ENCODE assay signal across 33 mouse cellular contexts in genomic region chr19:14503862-14504261, GRCm38 (mm10).
DNase-seq lines count a peak whose midpoint lies in the region; ATAC-seq lines count a peak whose summit lies in the region.
"Had no signal": no experiment of that assay in that cellular context is flagged by ENCODE, and none has a peak within 500 bp of the region (broad histone marks: within the 10 kb centered on the region; RNA-seq: fewer than 3 reads in every experiment).

No protein-coding gene starts in this region.

- H3K4me3 ChIP-seq in midbrain, embryonic 14.5 days (replicated peaks; ENCODE audit: low read depth, low read length): no peak overlapping the region
- no peak overlapping the region for H3K4me3 ChIP-seq in midbrain, embryonic 11.5 days (ENCODE audit: low read depth, low read length)
- H3K4me3 ChIP-seq: embryonic facial prominence, embryonic 13.5 days; forebrain, embryonic 10.5 days; forebrain, embryonic 15.5 days; gastrocnemius, adult 2 months; heart, embryonic 13.5 days; hindbrain, embryonic 10.5 days; hindbrain, embryonic 15.5 days; liver, embryonic 15.5 days; midbrain, embryonic 12.5 days; neural tube, embryonic 15.5 days had no signal

- peaks cover 64% of the 10 kb centered on the region for H3K4me1 ChIP-seq in midbrain, embryonic 14.5 days (ENCODE audit: control insufficient read depth, insufficient read depth, low read length)
- peaks cover 55% of the 10 kb centered on the region for H3K4me1 ChIP-seq in midbrain, embryonic 11.5 days (ENCODE audit: control insufficient read depth, insufficient read depth, low read length)

- no peak overlapping the region for H3K27ac ChIP-seq in midbrain, embryonic 14.5 days (replicated peaks; ENCODE audit: low read depth, low read length)
- H3K27ac ChIP-seq in midbrain, embryonic 11.5 days (ENCODE audit: low read depth, low read length): no peak overlapping the region
- H3K27ac ChIP-seq: embryonic facial prominence, embryonic 13.5 days; forebrain, embryonic 10.5 days; forebrain, embryonic 15.5 days; gastrocnemius, adult 2 months; heart, embryonic 13.5 days; hindbrain, embryonic 10.5 days; hindbrain, embryonic 15.5 days; kidney, postnatal 0 days; liver, embryonic 15.5 days; midbrain, embryonic 12.5 days; neural tube, embryonic 15.5 days; stomach, postnatal 0 days had no signal

- ATAC-seq in megakaryocyte, adult 5-6 weeks (ENCODE audit: poor library complexity, severe bottlenecking): peak; percentile 34
- ATAC-seq in midbrain, embryonic 14.5 days (ENCODE audit: low FRiP score, low TSS enrichment): no peak
- ATAC-seq in midbrain, embryonic 11.5 days (ENCODE audit: low FRiP score): no peak
- ATAC-seq: forebrain, embryonic 15.5 days; intestine, embryonic 16.5 days had no signal

- WGBS in midbrain, embryonic 14.5 days: 80% methylated on average over 6 of the region's 6 CpGs
- 80% methylated on average over 6 of the region's 6 CpGs for WGBS in midbrain, embryonic 11.5 days

- no peaks in the 10 kb centered on the region for H3K36me3 ChIP-seq in midbrain, embryonic 14.5 days (ENCODE audit: control insufficient read depth, insufficient read depth, low read length)
- H3K36me3 ChIP-seq in midbrain, embryonic 11.5 days (ENCODE audit: control insufficient read depth, insufficient read depth, low read length): no peaks in the 10 kb centered on the region
- H3K36me3 ChIP-seq: embryonic facial prominence, embryonic 13.5 days; forebrain, embryonic 10.5 days; forebrain, embryonic 15.5 days; heart, embryonic 13.5 days; hindbrain, embryonic 10.5 days; hindbrain, embryonic 15.5 days; liver, embryonic 15.5 days; midbrain, embryonic 12.5 days; neural tube, embryonic 15.5 days had no signal

- H3K27me3 ChIP-seq in midbrain, embryonic 14.5 days (ENCODE audit: control insufficient read depth, insufficient read depth, low read length): peaks cover 3% of the 10 kb centered on the region; the same call in 1 of the 2 replicates
- peaks cover 24% of the 10 kb centered on the region for H3K27me3 ChIP-seq in midbrain, embryonic 11.5 days (ENCODE audit: control insufficient read depth, insufficient read depth, low read length)
- H3K27me3 ChIP-seq: embryonic facial prominence, embryonic 13.5 days; forebrain, embryonic 15.5 days; heart, embryonic 13.5 days; hindbrain, embryonic 15.5 days; liver, embryonic 15.5 days; neural tube, embryonic 15.5 days had no signal

- no peak overlapping the region for H3K9ac ChIP-seq in midbrain, embryonic 14.5 days (replicated peaks; ENCODE audit: low read length)
- H3K9ac ChIP-seq in midbrain, embryonic 11.5 days (ENCODE audit: low read length): no peak overlapping the region
- H3K9ac ChIP-seq: embryonic facial prominence, embryonic 13.5 days; forebrain, embryonic 15.5 days; heart, embryonic 13.5 days; hindbrain, embryonic 15.5 days; liver, embryonic 15.5 days; lung, embryonic 14.5 days; midbrain, embryonic 12.5 days; neural tube, embryonic 15.5 days had no signal

- no peaks in the 10 kb centered on the region for H3K9me3 ChIP-seq in midbrain, embryonic 14.5 days (ENCODE audit: control insufficient read depth, low read length)
- no peaks in the 10 kb centered on the region for H3K9me3 ChIP-seq in midbrain, embryonic 11.5 days (ENCODE audit: control insufficient read depth, low read length)
- H3K9me3 ChIP-seq: embryonic facial prominence, embryonic 13.5 days; forebrain, embryonic 10.5 days; forebrain, embryonic 15.5 days; heart, embryonic 13.5 days; hindbrain, embryonic 10.5 days; hindbrain, embryonic 15.5 days; liver, embryonic 15.5 days; midbrain, embryonic 12.5 days; neural tube, embryonic 15.5 days had no signal

- H3K4me2 ChIP-seq in midbrain, embryonic 14.5 days (ENCODE audit: low read length): no peak overlapping the region
- no peak overlapping the region for H3K4me2 ChIP-seq in midbrain, embryonic 11.5 days
- H3K4me2 ChIP-seq: embryonic facial prominence, embryonic 13.5 days; forebrain, embryonic 15.5 days; heart, embryonic 13.5 days; hindbrain, embryonic 15.5 days; liver, embryonic 15.5 days; lung, embryonic 14.5 days; midbrain, embryonic 12.5 days; neural tube, embryonic 15.5 days had no signal

- peak; percentile 7 for DNase-seq in CD4-positive, CD25-positive, alpha-beta regulatory T cell, adult 2 months (ENCODE audit: low read depth, low spot score)
- DNase-seq in c-Kit-positive CD71-negative TER-119-negative erythroid progenitor cells, embryonic 14.5 days (ENCODE audit: low read depth): peak; percentile 9
- no peak for DNase-seq in midbrain, embryonic 14.5 days
- DNase-seq in thymus, postnatal 14 days: no peak
- DNase-seq in gastrocnemius, postnatal 10 days: no peak
- DNase-seq in midbrain, embryonic 11.5 days (ENCODE audit: low spot score, missing footprints): no peak
- DNase-seq: adrenal gland, postnatal 36 days; cerebellum, adult 11-12 months; cerebellum, adult 9-11 months; gastrocnemius, adult 2 months; heart, postnatal 10 days; kidney, adult 8-10 months; layer of hippocampus, postnatal 36 days; liver; lung, embryonic 14.5 days; lung, postnatal 14 days; right cerebral cortex, postnatal 25 days; spleen, adult 18-20 months; thymus, adult 18-20 months; thymus, postnatal 36 days had no signal

Comparison
In these comparisons a context has a peak if more than half of its experiments do, and no peak if none do; other contexts are left out.
1. DNase-seq: peak in CD4-positive, CD25-positive, alpha-beta regulatory T cell, adult 2 months (single experiment) and c-Kit-positive CD71-negative TER-119-negative erythroid progenitor cells, embryonic 14.5 days (single experiment); none in midbrain, embryonic 14.5 days (single experiment), thymus, postnatal 14 days (single experiment), gastrocnemius, postnatal 10 days (single experiment) and midbrain, embryonic 11.5 days (single experiment).